Mouse (Mus musculus) intestine, embryonic 16.5 days (tissue): ENCODE measurements around the gene Ptov1. TPM values are rescaled to one million over a fixed set of nuclear protein-coding genes. Genes with fewer than 3 reads are reported as not detected.

Experiments used
- ATAC-seq: fragments of 200-750 bp; cut with Nextera tagmentation; 2 replicates; pipeline ENCODE4 v1.8.0; 2017; ENCODE audit warnings: moderate TSS enrichment, moderate library complexity
- H3K27ac ChIP-seq: fragments of 300-500 bp; sonication (generic); 2 replicates; pipeline ENCODE4 v1.5.1; 2014; ENCODE audit warnings: mild to moderate bottlenecking, low read length
- H3K27me3 ChIP-seq: fragments of 300-500 bp; sonication (generic); replicated peaks from 2 replicates; pipeline ENCODE4 v1.6.1; 2014; ENCODE audit warnings: low read length, control low read depth, mixed read lengths; ENCODE audit not compliant: control insufficient read depth, insufficient read depth
- H3K36me3 ChIP-seq: fragments of 300-500 bp; sonication (generic); 2 replicates; pipeline ENCODE4 v1.6.1; 2014; ENCODE audit warnings: low read length, control low read depth; ENCODE audit not compliant: control insufficient read depth, insufficient read depth
- H3K4me1 ChIP-seq: fragments of 300-500 bp; sonication (generic); 2 replicates; pipeline ENCODE4 v1.6.1; 2014; ENCODE audit warnings: low read length, control low read depth, mixed read lengths; ENCODE audit not compliant: control insufficient read depth, insufficient read depth
- H3K4me2 ChIP-seq: fragments of 300-500 bp; sonication (generic); 2 replicates; pipeline ENCODE4 v1.6.1; 2014; ENCODE audit warnings: low read depth, low read length, control low read depth
- H3K4me3 ChIP-seq: fragments of 300-500 bp; sonication (generic); 2 replicates; pipeline ENCODE4 v1.5.1; 2014; ENCODE audit warnings: mild to moderate bottlenecking, low read length
- H3K9ac ChIP-seq: fragments of 300-500 bp; sonication (generic); 2 replicates; pipeline ENCODE4 v1.6.1; 2014; ENCODE audit warnings: low read depth, low read length
- H3K9me3 ChIP-seq: fragments of 300-500 bp; sonication (generic); 2 replicates; pipeline ENCODE4 v1.6.1; 2016; ENCODE audit warnings: low read length, control low read depth; ENCODE audit not compliant: control insufficient read depth
- WGBS: fragments of 180-500 bp; shearing (Covaris S2); extraction: QIAGEN DNeasy Blood & Tissue Kit; methylation state at CpG from one replicate; pipeline ENCODE4 v1.1.7; 2014; 5-methylcytosine and 5-hydroxymethylcytosine counted together
- polyA plus RNA-seq: library from polyadenylated mRNA; unstranded; fragments of >200 nt; fragmentation: Nextera tagmentation; extraction: Ambion mirVana; gene quantifications from 2 replicates; pipeline ENCODE4 v1.2.1, GENCODE M21; 2015

Ptov1 gene
- polyA plus RNA-seq, 1 experiment from 2014 or later = 71.8 TPM

DNA sequence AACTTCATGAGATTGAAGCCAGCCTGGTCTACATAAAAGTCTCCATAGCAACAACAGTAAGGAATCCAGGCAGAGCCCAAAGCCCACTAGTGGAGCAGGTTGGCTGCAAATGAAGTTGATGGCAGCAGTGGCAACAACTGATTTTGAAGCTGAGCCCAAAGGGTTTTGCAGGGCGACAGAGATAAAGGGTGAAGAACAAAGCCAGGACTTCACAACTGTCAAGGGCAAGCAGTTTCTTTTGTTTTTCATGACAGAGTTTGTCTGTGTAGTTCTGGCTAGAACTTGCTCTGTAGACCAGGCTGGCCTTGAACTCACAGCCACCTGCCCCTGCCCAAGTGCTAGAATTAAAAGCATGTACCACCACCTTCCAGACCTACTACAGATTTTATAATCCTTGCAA is 1.6 kb upstream of the Ptov1 start:
- Histone ChIP-seq H3K4me3 (no peak overlapping the region), H3K4me2 (no peak overlapping the region), H3K9ac (no peak overlapping the region), H3K4me1 (peaks cover 28% of the 10 kb centered on the region), H3K27ac (no peak overlapping the region), H3K9me3 (no peaks in the 10 kb centered on the region), H3K27me3 (no peaks in the 10 kb centered on the region), H3K36me3 (no peaks in the 10 kb centered on the region)
- no peak for ATAC-seq
- 66% methylated on average over 1 of the region's 1 CpGs for WGBS

DNA sequence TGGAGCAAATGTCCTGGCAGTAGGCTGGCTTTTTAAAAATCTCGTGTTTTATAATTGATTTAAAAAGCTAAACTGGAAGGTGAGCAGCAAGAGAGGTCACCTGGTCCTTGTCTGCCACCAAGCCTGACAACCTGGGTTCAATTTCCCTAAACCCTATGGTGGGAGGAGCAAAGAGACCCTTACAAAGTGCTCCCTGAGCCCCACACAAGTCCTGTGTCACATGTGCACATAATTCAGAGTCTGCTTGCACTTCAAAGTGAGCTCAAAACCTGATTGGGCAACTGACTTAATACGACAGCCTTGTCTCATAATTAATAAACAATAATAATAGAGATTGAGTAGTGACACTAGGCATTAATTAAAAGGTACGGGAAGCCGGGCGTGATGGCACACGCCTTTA is 1.0 kb upstream of the Ptov1 start:
- Histone ChIP-seq H3K27ac (peak overlapping the region; percentile 100; the same call in 1 of the 2 replicates), H3K4me3 (peak overlapping the region; percentile 92), H3K4me2 (peak overlapping the region; percentile 85), H3K36me3 (no peaks in the 10 kb centered on the region), H3K9ac (peak overlapping the region; percentile 100), H3K27me3 (no peaks in the 10 kb centered on the region), H3K9me3 (no peaks in the 10 kb centered on the region), H3K4me1 (peaks cover 33% of the 10 kb centered on the region)
- WGBS = 78% methylated on average over 6 of the region's 6 CpGs
- ATAC-seq = no peak

- ATAC-seq = peak; percentile 60
- peak overlapping the region; percentile 100 for H3K9ac ChIP-seq
- H3K27ac ChIP-seq = peak overlapping the region; percentile 100
- peak overlapping the region; percentile 92 for H3K4me3 ChIP-seq
- peaks cover 8% of the 10 kb centered on the region; the same call in 1 of the 2 replicates for H3K36me3 ChIP-seq
- peak overlapping the region; percentile 85 for H3K4me2 ChIP-seq
- H3K27me3 ChIP-seq = no peaks in the 10 kb centered on the region
- peaks cover 42% of the 10 kb centered on the region for H3K4me1 ChIP-seq
- no peaks in the 10 kb centered on the region for H3K9me3 ChIP-seq
- under 1% methylated on average over 96 of the region's 108 CpGs for WGBS
Observed at GRCm38 (mm10) chr7:44868919-44869696, 480 bp downstream of the Ptov1 start.

DNA sequence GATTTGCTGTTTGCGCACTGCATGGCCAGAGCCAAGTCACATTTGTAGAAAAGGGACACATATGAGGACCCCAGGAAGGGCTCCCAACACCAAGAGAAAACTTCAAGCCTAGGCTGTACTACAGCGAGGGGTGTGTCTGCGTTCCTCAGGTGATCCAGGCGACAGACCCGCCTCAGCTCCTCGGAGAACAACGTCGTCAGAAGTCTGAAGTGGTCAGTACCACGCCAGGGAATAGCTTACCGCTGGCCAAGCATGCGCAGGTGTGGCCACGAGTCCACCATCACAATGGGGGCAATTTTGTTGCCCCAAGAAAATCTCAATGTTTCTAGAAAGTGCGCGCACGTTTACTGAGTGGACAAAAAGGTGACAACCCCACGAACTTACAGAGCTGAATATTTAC is 1.1 kb downstream of the Ptov1 start:
- ATAC-seq = peak; percentile 12; the same call in 1 of the 2 replicates
- Histone ChIP-seq H3K36me3 (peaks cover 15% of the 10 kb centered on the region), H3K4me1 (peaks cover 42% of the 10 kb centered on the region), H3K9me3 (no peaks in the 10 kb centered on the region), H3K4me2 (peak overlapping the region; percentile 85), H3K4me3 (peak overlapping the region; percentile 92), H3K9ac (peak overlapping the region; percentile 100), H3K27me3 (no peaks in the 10 kb centered on the region), H3K27ac (peak overlapping the region; percentile 100)
- WGBS = 3% methylated on average over 16 of the region's 16 CpGs

- Histone ChIP-seq H3K4me1 (peaks cover 42% of the 10 kb centered on the region), H3K9ac (peak overlapping the region; percentile 100), H3K36me3 (peaks cover 15% of the 10 kb centered on the region), H3K27me3 (no peaks in the 10 kb centered on the region), H3K27ac (peak overlapping the region; percentile 100; the same call in 1 of the 2 replicates), H3K4me3 (peak overlapping the region; percentile 92), H3K4me2 (peak overlapping the region; percentile 85), H3K9me3 (no peaks in the 10 kb centered on the region)
- ATAC-seq = no peak
- WGBS = 40% methylated on average over 9 of the region's 9 CpGs
Observed at GRCm38 (mm10) chr7:44867802-44868201, 1.8 kb downstream of the Ptov1 start.

GRCm38 (mm10) chr7:44867010-44867702 is 2.4 kb downstream of the Ptov1 start:
- Histone ChIP-seq H3K4me2 (peak overlapping the region; percentile 85), H3K27me3 (no peaks in the 10 kb centered on the region), H3K27ac (peak overlapping the region; percentile 79), H3K4me1 (peaks cover 42% of the 10 kb centered on the region), H3K4me3 (peak overlapping the region; percentile 92), H3K36me3 (peaks cover 21% of the 10 kb centered on the region), H3K9ac (peak overlapping the region; percentile 100), H3K9me3 (no peaks in the 10 kb centered on the region)
- WGBS = 62% methylated on average over 19 of the region's 19 CpGs
- ATAC-seq = no peak

DNA sequence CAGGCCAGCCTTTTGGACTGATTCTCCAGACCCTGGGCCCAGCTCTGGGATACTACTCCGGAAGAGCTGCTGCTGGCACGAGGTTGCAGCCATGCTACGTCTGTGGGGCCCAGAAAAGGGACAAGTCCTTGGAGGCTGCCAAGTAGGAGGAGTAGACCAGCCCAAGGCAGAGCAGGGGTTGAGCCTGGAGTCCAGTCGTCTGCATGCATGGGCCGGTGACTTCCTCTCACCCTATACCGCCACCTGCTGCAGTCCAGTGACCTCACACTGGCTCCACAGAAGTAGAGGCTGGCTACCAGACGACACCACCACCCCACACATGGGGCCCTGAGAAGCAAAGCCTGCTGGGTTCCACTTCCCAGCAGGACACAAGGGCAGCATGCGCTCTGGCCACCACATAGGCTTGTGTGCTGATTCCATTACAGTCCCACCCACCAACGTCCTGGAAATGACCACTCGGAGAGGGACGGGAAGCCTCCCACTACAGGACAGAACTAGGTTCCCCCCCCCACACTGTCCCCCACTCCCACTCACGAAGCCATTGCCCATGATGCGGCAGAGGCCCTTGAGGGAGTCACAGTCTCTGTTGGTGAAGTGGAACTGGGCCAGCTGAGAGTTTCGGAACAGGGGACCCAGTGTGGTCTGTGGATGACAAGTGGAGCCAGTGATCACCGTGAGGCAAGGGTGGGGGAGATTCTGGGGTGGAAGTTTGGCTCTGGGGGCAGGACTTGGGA is 3.1 kb downstream of the Ptov1 start:
- Histone ChIP-seq H3K9ac (peak overlapping the region; percentile 100), H3K27me3 (no peaks in the 10 kb centered on the region), H3K4me1 (peaks cover 42% of the 10 kb centered on the region), H3K9me3 (no peaks in the 10 kb centered on the region), H3K27ac (peak overlapping the region; percentile 79), H3K4me3 (peak overlapping the region; percentile 17; the same call in 1 of the 2 replicates), H3K36me3 (peaks cover 21% of the 10 kb centered on the region), H3K4me2 (peak overlapping the region; percentile 85)
- 39% methylated on average over 15 of the region's 15 CpGs for WGBS
- peak; percentile 24 for ATAC-seq

GRCm38 (mm10) chr7:44864595-44865542 is 4.7 kb downstream of the Ptov1 start:
- no peaks in the 10 kb centered on the region for H3K27me3 ChIP-seq
- ATAC-seq = no peak
- H3K4me1 ChIP-seq = peaks cover 41% of the 10 kb centered on the region
- H3K4me3 ChIP-seq = no peak overlapping the region
- no peak overlapping the region for H3K27ac ChIP-seq
- peak overlapping the region; percentile 100 for H3K9ac ChIP-seq
- peaks cover 21% of the 10 kb centered on the region for H3K36me3 ChIP-seq
- 79% methylated on average over 24 of the region's 24 CpGs for WGBS
- H3K4me2 ChIP-seq = no peak overlapping the region
- H3K9me3 ChIP-seq = no peaks in the 10 kb centered on the region
